Mouse (Mus musculus) 3T3-L1 (cell line): ENCODE data around the gene Olfr1320.
"Not testable (repeated sequence)": the region's sequence is repeated elsewhere in the genome, so short reads cannot be mapped to it uniquely, and the experiment has no call there.

Source experiments
- DNase-seq: peaks from one replicate; pipeline ENCODE4 v3.0.0-alpha.2; 2015; ENCODE audit warnings: low read depth, low spot score

Olfr1320 gene

DNA sequence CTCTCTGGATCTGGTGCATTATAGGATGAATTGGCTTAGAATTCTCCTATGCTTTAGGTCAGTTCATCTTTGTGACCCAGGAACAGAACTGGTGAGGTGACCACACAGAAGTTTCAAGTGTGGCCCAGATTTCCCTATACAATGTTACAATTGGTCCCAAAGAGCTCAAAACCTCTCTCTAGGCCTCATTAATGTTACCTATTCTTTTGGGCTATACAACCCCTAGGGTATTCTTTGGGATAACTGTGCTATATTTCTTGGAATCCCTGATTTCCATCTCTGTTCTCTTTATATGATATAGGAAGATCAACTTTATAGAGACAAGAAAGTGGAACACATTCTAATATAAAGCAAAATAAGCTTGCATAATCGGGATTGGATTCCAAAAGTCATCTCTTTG, at the start of gene Olfr1320:
TSS of gene Olfr1320 (plus strand) at position 301 of the 400 bp plus-strand sequence.
- no peak for DNase-seq

DNA sequence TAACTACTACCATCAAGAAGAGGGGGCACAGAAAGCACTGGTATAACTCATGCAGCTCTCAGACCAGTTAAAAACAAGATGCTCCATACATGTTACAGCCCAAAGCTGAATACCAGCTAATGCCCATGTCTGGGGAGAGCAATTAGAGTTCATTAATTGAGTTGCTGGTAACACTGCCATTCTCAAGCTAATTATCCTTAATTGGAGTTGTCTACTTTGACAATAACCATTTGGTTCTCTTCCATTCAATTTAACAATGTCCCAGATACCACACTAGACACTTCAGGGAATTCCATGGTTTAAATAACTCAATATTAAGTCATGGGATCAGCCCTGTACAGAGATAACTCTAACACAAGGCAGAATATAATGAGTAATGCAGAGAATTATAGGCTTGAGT, 44.6 kb upstream of the Olfr1320 start:
- DNase-seq, result no peak

GRCm38 (mm10) chrX:49631195-49631594, 40.9 kb upstream of the Olfr1320 start:
- no peak for DNase-seq

GRCm38 (mm10) chrX:49660781-49661180, 11.4 kb upstream of the Olfr1320 start:
- DNase-seq, result not testable (repeated sequence)
